Mouse (Mus musculus) right cerebral cortex, adult 2 months (tissue): ENCODE measurements around the gene Gemin7.

Source experiments
- DNase-seq, 2 experiments: peaks; one replicate each; pipeline ENCODE4 v3.0.0; 2021 to 2022; ENCODE audit warnings: low spot score in 2 of 2

Gene Gemin7

GRCm38 (mm10) chr7:19577877-19578414 is 551 bp upstream of the Gemin7 start:
- no peak for DNase-seq

DNA sequence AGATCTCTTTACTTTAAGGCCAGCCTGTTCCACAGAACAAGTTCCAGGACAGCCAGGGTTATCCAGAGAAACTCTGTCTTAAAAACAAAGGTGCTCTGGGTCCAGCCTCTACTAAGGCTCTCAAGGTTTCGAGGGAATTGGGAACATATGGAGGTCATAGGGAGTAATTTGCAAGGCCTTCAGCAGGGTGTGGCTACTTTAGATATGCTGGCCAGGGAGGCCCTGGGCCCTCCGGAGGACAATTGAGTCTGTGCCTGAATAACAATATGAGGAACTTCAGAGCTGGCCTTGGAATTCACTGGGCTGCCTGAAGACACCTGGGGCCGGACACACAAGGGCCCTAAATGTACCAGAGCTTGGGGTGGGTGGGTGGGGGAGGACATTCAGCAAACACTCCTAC is 1.8 kb downstream of the Gemin7 start:
- no peak for DNase-seq

DNA sequence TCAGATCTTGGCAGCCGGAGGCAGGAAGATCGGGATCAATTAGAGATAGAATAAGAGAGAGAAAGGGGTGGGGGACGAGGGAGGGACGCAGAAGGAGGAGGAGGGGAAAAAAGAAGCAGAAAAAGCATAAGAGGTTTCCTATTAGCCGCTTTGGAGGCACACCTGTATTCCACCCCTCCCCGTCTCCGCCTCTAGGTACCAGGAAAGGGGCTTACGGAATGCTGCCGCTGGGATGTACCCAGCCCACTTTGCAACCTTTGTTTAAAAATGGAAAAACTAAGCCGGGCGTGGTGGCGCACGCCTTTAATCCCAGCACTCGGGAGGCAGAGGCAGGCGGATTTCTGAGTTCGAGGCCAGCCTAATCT is 3.6 kb downstream of the Gemin7 start:
- no peak for DNase-seq

GRCm38 (mm10) chr7:19572926-19573775 is 4.2 kb downstream of the Gemin7 start:
- peak; percentile 55 to 67 for DNase-seq

GRCm38 (mm10) chr7:19569647-19570046 is 7.7 kb downstream of the Gemin7 start:
- no peak for DNase-seq

DNA sequence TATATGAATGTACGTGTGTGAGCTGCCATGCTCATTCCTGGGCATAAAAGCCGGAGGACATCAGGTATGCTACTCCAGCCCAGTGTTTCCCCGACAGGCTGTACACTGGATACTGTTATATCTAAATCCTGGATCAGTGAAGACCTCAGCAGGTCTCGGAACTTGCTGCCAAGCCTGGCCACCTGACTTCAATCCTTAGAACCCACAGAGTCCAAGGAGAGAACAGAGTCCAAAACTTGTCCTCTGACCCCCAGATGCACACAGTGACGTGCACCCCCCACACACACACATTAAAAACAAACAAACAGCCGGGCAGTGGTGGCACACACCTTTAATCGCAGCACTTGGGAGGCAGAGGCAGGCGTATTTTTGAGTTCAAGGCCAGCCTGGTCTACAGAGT is 10.0 kb downstream of the Gemin7 start:
- DNase-seq: no peak

DNA sequence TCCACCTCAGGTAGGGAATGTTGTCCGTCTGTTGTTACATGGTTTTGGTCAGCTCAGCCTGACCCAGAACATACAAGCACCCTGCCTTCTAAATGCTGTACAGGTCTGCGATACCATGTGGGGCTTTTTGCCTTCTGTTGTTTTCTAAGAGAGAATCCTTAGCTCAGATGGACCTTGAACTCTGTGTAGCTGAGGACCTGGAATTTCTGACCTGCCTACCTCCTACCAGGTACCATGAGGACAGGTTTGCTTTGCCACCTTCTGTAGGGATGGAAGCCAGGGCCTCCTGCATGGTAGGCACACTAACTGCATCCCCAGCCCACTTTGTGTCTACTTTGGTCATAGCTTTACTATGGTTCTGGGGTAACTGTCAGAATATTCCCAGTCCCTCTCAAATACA is 11.6 kb downstream of the Gemin7 start:
- no peak for DNase-seq

DNA sequence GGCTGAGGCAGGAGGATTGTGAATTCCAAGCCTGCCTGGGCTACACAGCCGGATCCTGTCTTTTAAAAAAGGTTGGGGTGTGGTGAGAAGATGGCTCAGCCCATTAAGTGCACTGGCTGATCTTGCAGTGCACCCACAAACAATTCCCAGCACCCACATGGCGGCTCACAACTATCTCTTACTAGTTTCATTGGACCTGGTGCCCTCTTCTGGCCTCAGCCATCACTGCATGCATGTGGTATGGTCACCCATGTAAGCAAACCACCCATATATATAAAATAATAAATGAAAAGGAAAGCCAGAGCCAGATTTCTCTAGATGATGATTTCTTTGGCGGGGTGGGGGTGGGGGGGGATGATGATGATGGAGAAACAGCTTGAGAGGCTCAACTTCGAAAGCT is 12.9 kb downstream of the Gemin7 start:
- no peak for DNase-seq

DNA sequence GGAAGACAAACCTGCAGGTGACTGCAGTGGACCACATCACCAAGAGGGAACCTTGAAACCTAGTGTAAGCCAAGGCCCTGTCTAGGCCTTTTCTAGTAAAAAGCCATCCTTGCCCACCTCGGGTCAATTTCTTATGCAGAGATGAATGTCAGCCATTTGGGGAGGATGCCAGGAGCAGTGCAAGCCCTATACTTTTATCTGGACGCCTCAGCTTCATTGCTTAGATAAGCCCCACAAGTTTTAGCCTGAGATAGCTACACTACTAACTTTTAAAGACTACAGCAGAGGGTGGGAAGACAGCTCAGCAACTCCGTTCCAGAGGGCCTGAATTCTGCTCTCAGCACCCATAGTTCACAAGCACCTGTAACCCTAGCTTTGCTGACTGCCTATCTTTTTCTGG is 13.5 kb downstream of the Gemin7 start:
- no peak for DNase-seq

- peak in 1 of 2 experiments; percentile 21 for DNase-seq
Measured at GRCm38 (mm10) chr7:19562643-19563410, 14.6 kb downstream of the Gemin7 start, which contains the start of gene Ppp1r37. Ppp1r37 (minus strand) TSS chr7:19563076.

DNA sequence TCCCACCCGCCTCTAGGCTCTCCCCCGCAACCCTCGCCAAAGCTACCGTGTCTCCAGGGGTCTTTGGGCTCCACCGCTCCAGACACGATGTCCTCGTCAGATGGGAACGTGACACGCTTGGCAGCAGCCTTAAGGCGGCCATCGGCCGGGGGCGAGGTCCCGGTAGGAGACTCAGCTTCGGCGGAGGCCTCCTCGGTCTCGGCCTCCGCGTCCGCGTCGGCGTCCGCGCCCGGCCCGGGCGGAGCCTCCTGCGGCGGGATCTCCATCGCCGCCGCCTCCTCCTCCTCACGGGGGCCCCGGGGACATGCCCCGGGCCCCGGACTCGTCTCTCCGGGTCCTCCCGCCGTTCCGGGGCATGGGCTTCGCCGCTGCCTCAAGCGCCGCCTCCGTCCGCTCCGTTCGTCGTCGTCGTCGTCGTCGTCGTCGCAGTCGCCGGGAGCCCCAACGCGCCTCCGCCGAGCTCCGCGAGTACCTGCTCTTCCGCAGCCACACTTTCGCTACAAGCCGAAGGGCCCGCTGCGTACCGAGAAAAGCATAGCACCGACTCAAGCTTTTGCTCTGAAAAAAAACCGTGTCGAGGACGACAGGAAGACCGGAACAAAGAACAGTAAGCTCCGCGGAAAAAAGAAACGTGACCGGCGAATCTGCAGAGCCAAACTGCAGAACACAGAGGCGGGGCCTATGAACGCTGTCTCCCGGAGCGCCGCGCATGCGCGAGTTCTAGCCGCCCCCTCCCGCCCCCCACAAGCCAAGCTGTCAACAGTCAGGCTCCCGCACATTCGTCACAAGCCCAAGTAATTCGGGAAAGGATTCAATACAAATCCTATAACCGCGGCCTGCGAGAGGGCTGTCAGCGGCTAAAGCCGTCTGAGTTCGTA is 15.4 kb downstream of the Gemin7 start:
- peak; percentile 85 to 88 for DNase-seq

DNA sequence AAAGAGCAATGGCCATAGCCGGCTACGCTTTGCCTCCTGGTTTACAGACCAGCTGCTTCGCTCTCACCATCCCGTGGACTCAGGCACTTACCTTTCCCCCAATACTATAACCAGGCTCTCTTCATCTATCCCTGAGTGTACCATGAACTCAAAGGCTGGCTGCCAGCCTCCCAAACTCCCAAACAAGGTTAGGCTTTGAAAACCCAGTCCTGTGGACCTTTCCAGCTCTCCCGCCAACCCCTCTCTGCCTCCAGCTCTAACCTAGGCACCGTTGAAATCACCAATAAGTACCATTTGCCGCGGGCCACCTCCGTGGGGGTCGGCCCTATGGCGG is 16.0 kb downstream of the Gemin7 start:
- peak in 1 of 2 experiments; percentile 29 for DNase-seq

DNA sequence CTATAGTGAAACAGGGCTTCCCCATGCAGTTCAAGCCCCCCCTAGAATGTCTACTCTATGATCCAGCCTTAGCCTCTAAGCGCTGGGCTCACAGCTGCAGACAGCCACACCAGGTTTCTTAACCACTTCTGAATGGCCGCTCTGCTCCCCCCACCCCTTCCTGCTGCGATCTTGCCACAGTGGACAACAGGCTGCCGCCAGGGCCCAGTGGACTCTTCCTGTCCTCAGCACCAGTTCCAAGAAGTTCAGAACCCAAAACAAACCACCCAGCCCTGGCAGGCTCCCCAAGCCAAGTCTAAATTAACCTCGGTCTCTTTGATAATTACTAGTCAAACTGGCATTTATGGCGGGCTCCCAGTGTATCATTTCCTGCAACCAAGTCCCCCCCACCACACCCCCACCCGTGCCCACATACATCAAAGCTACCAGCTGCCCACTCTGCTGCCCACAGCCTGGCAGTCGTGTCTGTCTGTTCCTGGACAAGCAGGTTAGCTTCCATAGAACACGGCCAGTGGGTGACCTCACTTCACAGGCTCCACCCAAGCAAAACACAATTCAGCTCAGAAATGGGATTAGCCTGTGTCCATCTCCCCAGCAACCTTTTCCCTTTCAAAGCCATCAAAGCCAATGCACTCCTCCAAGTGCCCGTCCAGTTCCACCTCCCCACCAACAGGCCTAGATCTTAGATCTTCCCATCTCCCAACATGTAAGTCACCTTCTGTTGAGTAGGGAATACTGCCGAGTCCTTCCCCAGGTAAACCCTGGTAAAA is 16.7 kb downstream of the Gemin7 start:
- no peak for DNase-seq

- DNase-seq: no peak
Measured at GRCm38 (mm10) chr7:19558965-19559364, 18.4 kb downstream of the Gemin7 start.

DNA sequence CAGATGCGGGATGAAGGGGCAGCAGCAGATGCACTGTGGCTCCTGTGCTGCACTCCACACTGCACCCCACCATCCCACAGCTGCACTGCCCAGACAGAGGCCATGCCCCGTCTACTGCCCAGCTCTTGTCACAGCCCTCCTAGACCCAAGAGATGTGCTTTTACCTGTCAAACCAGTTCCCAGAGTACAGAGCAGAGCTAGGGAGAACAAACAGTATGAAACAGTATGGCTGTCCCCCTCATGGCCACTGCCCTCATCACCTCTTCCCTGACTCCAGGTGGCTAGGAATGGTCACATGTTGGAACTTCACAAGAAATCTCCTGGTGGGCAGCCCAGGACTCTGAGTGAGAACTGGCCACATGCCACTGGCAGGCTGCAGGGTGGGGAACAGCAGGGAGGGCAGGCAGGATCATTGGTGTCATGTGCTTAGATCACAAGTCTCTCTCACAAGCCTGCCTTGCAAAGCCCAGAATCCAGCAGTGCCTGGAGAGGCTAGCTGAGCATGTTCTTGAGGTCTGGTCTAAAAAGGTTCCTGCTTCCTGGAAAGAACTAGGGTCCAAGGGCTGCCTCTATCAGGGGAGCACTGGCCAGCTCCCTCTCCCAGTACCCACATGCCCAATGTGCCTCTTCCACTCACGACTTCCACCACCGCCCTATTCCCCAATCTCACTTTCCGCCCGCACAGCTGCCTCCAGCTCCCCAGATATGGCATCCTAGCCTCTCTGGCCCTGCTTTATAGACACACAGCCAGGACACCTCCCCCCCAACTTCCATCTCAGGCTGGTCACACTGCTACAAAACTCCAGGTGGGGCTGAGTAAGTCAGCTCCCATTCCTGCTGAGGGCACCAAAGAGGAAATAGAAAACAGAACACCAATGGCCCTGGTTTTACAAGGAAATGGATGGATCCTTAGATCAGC is 19.2 kb downstream of the Gemin7 start:
- DNase-seq: peak in 1 of 2 experiments; percentile 48

DNA sequence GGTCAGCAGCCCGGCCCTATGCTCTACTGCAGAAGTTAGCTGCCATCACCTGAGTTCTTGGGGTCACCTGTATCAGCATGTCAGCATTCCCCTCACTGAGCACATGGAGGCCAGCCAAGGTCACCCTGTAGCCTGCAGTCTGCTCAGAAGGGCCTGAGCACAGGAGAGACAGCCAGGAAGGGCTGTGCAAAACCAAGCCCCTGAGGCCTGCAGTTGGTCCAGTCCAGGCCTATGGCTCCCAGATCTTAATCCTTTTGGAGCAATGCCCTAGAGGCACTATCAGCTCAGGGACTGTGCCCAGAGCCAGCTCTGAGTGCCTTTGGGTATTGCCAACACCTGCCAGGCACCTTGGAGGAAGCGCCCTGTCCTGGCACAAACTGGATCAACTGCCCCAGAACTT is 20.3 kb downstream of the Gemin7 start:
- no peak for DNase-seq

- peak; percentile 72 to 75 for DNase-seq
Measured at GRCm38 (mm10) chr7:19554168-19554567, 23.2 kb downstream of the Gemin7 start.

DNA sequence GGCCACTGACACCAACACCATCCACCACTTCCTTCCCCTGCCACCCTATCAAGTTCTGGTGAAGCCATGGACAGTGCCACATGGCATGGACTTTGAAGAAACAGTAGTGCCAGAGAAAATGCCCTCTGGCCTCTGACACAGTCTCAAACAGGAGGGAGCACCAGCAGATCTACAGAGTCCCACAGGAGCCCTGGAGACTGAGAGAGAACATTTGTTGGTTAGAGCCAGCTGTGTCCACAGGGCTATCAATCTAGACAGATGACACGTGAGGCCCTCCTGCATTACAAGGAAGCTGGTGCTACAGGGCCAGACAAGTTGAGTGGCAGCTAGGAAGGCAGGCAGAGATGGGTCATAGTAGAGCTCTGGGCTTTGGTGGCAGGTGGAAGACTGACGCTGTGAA is 25.0 kb downstream of the Gemin7 start:
- no peak for DNase-seq

DNA sequence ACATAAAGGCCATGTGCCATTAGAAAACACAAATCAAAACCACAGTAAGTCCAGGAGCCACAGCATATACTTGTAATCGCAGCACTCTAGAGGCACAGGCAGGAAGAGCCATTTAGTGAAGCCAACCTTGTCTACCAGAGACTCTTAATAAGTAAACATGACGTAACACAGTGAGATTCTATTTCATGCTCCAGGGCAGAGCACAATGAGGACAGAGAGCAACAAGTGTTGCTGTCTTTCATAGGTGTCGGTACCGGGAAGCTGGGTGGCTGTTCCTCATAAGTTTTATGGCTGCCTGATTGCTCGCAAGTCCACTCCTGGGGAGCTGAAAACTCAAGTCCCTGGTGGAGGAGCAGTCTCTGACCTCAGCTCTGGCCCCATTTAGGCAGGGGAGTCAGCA is 25.8 kb downstream of the Gemin7 start:
- no peak for DNase-seq

DNA sequence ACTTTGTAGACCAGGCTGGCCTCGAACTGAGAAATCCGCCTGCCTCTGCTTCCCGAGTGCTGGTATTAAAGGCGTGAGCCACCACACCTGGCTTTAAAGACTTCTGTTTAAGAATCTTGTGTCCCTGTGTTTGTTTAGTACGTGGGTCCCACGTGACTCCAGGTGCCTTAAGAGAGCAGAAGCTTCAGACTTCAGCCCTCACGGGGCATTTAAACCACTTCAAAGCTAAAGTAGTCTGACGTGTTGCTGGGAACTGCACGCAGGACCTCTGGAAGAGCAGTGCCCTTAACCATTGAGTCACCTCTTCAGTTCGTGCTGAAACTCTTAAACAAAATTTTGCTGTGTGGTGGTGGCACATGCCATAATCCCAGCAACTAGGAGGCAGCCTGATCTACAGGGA is 28.0 kb downstream of the Gemin7 start:
- no peak for DNase-seq
